Mouse (Mus musculus) liver, adult 2 months (tissue): ENCODE measurements around the gene Fga. TPM values are rescaled to one million over a fixed set of nuclear protein-coding genes. Genes with fewer than 3 reads are reported as not detected.

Experiments used
- DNase-seq: peaks from one replicate; pipeline ENCODE4 v3.0.0-alpha.2; 2011; ENCODE audit warnings: low read depth, low spot score; ENCODE audit errors: extremely low read depth
- H3K27ac ChIP-seq: fragments of 200-500 bp; replicated peaks from 2 replicates; pipeline ENCODE4 v1.5.1; 2012; ENCODE audit warnings: low read depth, mild to moderate bottlenecking, control low read depth, inconsistent platforms, low read length; ENCODE audit not compliant: insufficient read depth
- H3K27me3 ChIP-seq: fragments of 200-500 bp; 2 replicates; pipeline ENCODE4 v1.6.1; 2012; ENCODE audit warnings: mild to moderate bottlenecking, moderate library complexity, low read length, inconsistent platforms; ENCODE audit not compliant: control insufficient read depth, insufficient read depth
- H3K36me3 ChIP-seq: fragments of 200-500 bp; 2 replicates; pipeline ENCODE4 v1.6.1; 2012; ENCODE audit warnings: low read length, inconsistent platforms; ENCODE audit not compliant: control insufficient read depth, insufficient read depth
- H3K4me1 ChIP-seq: fragments of 200-500 bp; 2 replicates; pipeline ENCODE4 v1.6.1; 2011; ENCODE audit warnings: low read length; ENCODE audit not compliant: control insufficient read depth, insufficient read depth
- H3K4me3 ChIP-seq: fragments of 200-500 bp; 2 replicates; pipeline ENCODE4 v1.5.1; 2011; ENCODE audit warnings: low read depth, mild to moderate bottlenecking, control low read depth, low read length, moderate library complexity; ENCODE audit not compliant: insufficient read depth
- H3K79me2 ChIP-seq: fragments of 200-500 bp; 2 replicates; pipeline ENCODE4 v1.6.1; 2012; ENCODE audit warnings: inconsistent platforms, mild to moderate bottlenecking, low read length, moderate library complexity; ENCODE audit not compliant: control insufficient read depth, insufficient read depth
- H3K9ac ChIP-seq: fragments of 200-500 bp; 2 replicates; pipeline ENCODE4 v1.6.1; 2012; ENCODE audit warnings: low read depth, mild to moderate bottlenecking, control low read depth, inconsistent platforms, low read length
- CTCF ChIP-seq: fragments of 200-500 bp; IDR thresholded peaks from 2 replicates; pipeline ENCODE4 v1.5.1; 2011; ENCODE audit warnings: low read depth, low read length, control low read depth
- POLR2A ChIP-seq: fragments of 200-500 bp; IDR thresholded peaks from 2 replicates; pipeline ENCODE4 v1.6.1; 2011; ENCODE audit warnings: low read length, control low read depth; ENCODE audit not compliant: insufficient read depth; ENCODE audit errors: extremely low read depth
- WGBS: fragments of 180-500 bp; shearing (Covaris S2); methylation state at CpG from one replicate; pipeline ENCODE4 v1.1.7; 2018; 5-methylcytosine and 5-hydroxymethylcytosine counted together
- polyA plus RNA-seq: library from polyadenylated mRNA; depleted of rRNA; stranded (reverse); fragments of >200 nt; gene quantifications from 2 replicates; pipeline ENCODE4 v1.2.3, GENCODE M21; 2012
- total RNA-seq: library from RNA; depleted of rRNA; stranded (reverse); fragments of >200 nt; gene quantifications from 2 replicates; pipeline ENCODE4 v1.2.3, GENCODE M21; 2014

Fga gene
- total and polyA plus RNA-seq, 2 experiments: 984 to 3,320 TPM

DNA sequence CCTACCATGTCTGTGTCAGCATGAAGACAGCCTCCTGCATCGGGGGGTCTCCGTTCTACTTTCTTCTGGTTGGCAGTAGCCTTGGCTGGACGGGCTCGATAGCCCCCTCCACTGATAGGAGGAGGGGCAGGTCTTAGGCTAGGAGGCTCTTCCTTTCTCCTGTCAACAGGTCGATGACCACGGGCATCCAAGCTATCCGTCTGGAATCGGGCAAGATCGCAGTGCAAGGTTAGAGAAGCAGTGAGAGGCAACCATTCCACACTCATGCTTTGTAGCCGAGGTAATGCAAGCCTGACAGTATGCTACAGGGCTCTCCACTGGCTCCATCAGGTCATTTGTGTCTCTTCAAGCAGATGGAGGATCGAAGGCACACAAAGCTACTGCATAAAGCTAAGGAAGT lies 20.8 kb downstream of the Fga start:
- Histone ChIP-seq H3K4me3 (peak overlapping the region; percentile 21), H3K27ac (peak overlapping the region; percentile 63), H3K79me2 (no peaks in the 10 kb centered on the region; the same call in 1 of the 2 replicates), H3K9ac (peak overlapping the region; percentile 47), H3K4me1 (peaks cover 21% of the 10 kb centered on the region; the same call in 1 of the 2 replicates), H3K36me3 (peaks cover 61% of the 10 kb centered on the region), H3K27me3 (no peaks in the 10 kb centered on the region)
- DNase-seq: peak; percentile 58
- WGBS: 23% methylated on average over 11 of the region's 11 CpGs
- TF ChIP-seq POLR2A (peak; percentile 56; the same call in 1 of the 2 replicates), CTCF (peak; percentile 25; the same call in 1 of the 2 replicates)

DNA sequence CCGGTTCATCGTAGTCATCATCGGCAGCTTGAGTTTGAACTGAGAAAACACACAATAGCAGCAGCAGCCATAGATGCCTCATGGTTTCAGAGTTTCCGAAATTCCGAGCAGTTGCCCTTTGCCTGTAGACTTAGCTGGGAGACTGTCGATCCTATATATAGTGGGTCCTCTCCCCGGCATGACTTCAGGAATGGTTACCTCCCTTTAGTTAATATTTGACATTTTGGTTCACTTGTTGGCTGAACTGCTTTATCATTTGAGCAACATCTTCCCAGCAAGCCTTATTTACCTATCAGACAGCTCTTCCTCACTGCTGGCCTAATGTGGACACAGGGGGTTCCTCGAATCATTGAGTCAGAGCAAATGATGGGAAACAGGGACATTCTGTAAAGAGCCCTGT lies 23.8 kb downstream of the Fga start, which contains the start of gene Fgb:
Gene Fgb, minus strand, starts transcription at position 184 of the 400 bp plus-strand sequence.
- TF ChIP-seq POLR2A (peak; percentile 71; the same call in 1 of the 2 replicates), CTCF (no peak)
- H3K4me3 ChIP-seq: peak within 1 kb of the TSS; percentile 86
- peaks cover 34% of the 10 kb centered on the region for H3K36me3 ChIP-seq
- no peaks in the 10 kb centered on the region for H3K27me3 ChIP-seq
- peaks cover 28% of the 10 kb centered on the region for H3K4me1 ChIP-seq
- peak within 1 kb of the TSS; percentile 98 for H3K9ac ChIP-seq
- H3K27ac ChIP-seq: peak within 1 kb of the TSS; percentile 91
- WGBS: 28% methylated on average over 8 of the region's 8 CpGs
- peak; percentile 99 for DNase-seq
- no peaks in the 10 kb centered on the region; the same call in 1 of the 2 replicates for H3K79me2 ChIP-seq

DNA sequence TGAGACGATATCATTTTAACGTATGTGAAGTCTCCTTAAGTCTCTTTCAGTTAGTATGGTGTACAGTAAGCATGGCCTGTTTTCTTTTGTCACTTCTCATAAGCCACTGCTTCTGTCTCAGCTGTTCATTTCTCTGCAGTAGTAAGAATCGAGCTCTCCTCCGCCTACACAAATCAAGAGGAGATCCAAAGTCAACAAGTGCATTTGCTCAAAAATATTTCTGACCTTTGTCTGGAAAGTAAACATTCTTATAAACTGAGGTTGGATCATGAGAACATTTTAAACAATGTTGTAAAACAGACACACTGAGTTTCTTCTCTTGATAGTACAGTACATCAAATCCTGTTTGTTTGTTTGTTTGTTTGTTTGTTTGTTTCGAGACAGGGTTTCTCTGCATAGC lies 24.8 kb downstream of the Fga start:
- Histone ChIP-seq H3K4me3 (no peak overlapping the region), H3K36me3 (peaks cover 27% of the 10 kb centered on the region), H3K4me1 (peaks cover 26% of the 10 kb centered on the region), H3K27ac (0 out of 2 replicates have a peak overlapping the region, but pooled peaks have one; percentile 49), H3K79me2 (peaks cover 3% of the 10 kb centered on the region; the same call in 1 of the 2 replicates), H3K9ac (no peak overlapping the region), H3K27me3 (no peaks in the 10 kb centered on the region)
- TF ChIP-seq CTCF: no peak
- no peak for TF ChIP-seq POLR2A
- peak; percentile 93 for DNase-seq
- WGBS: 25% methylated on average over 5 of the region's 5 CpGs

DNA sequence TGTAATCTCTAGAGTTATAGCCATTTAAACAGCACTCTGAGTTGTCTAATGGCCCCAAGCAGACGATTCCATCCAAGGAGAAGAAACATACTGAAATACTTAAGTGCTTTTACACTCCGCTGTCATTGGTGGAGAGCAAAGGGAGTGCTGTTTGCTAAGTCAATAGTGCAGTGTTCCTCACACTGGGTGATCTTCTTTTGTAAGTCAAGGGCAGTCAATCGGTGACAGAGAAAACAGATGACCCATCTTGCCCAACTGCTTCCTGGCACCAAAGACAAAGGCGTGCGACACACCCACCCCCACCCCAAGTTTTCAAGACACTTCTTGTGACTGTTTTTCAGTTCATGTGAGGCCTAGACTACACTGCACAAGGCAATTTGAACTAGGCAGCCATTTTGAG lies 26.2 kb downstream of the Fga start:
- peak overlapping the region; percentile 98 for H3K27ac ChIP-seq
- no peak overlapping the region for H3K4me3 ChIP-seq
- H3K9ac ChIP-seq: no peak overlapping the region
- peak; percentile 98 for DNase-seq
- H3K36me3 ChIP-seq: peaks cover 14% of the 10 kb centered on the region
- H3K27me3 ChIP-seq: no peaks in the 10 kb centered on the region
- peaks cover 8% of the 10 kb centered on the region; the same call in 1 of the 2 replicates for H3K79me2 ChIP-seq
- TF ChIP-seq CTCF (no peak), POLR2A (no peak)
- H3K4me1 ChIP-seq: peaks cover 25% of the 10 kb centered on the region
- 18% methylated on average over 5 of the region's 5 CpGs for WGBS

DNA sequence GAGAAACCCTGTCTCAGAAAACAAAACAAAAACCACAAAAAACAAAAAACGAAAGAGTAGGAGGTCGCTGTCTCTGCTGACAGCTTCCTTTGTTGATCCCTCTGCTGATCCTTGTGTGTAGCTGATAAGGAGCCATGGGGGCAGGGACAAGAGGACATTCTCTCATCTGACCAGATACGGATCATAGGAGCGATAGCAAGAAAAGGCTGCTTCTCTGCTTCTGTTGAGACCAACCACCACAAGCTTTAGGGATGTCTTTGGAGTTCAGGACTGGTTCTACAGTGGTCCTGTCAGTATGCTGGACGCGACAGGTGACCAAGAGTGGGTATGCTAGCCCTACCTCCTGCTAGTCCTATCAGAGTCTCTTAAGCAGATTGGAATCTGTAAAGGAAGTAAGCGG lies 27.2 kb downstream of the Fga start:
- Histone ChIP-seq H3K4me1 (peaks cover 25% of the 10 kb centered on the region), H3K4me3 (peak overlapping the region; percentile 31; the same call in 1 of the 2 replicates), H3K27ac (peak overlapping the region; percentile 98), H3K27me3 (no peaks in the 10 kb centered on the region), H3K79me2 (peaks cover 8% of the 10 kb centered on the region; the same call in 1 of the 2 replicates), H3K9ac (peak overlapping the region; percentile 51), H3K36me3 (peaks cover 9% of the 10 kb centered on the region)
- 31% methylated on average over 7 of the region's 7 CpGs for WGBS
- peak; percentile 65 for DNase-seq
- TF ChIP-seq POLR2A: no peak
- no peak for TF ChIP-seq CTCF

DNA sequence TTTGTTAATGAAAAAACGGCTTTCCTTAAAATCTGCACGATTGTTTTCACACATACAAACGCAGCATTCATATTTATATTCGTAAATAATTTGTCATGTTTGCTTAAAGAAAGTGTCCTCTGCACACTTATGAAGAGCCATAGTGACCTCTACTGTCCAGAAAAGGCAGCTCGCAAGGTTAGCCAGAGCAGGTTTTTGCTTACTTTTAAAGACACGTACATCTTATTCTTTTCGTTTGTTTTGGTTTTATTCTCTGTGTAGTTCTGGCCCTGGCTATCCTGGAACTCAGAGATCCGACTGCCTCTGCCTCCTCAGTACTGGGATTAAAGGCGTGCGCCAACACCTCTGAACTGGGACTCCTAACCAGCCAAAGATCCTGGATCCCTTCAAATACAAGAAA lies 27.9 kb downstream of the Fga start:
- H3K4me3 ChIP-seq: no peak overlapping the region
- H3K4me1 ChIP-seq: peaks cover 25% of the 10 kb centered on the region
- H3K9ac ChIP-seq: peak overlapping the region; percentile 44; the same call in 1 of the 2 replicates
- TF ChIP-seq POLR2A (no peak), CTCF (peak; percentile 30; the same call in 1 of the 2 replicates)
- peaks cover 8% of the 10 kb centered on the region; the same call in 1 of the 2 replicates for H3K79me2 ChIP-seq
- WGBS: 13% methylated on average over 10 of the region's 10 CpGs
- H3K27ac ChIP-seq: peak overlapping the region; percentile 66
- no peak for DNase-seq
- H3K27me3 ChIP-seq: no peaks in the 10 kb centered on the region
- H3K36me3 ChIP-seq: peaks cover 8% of the 10 kb centered on the region
